Mouse (Mus musculus) lung, postnatal 0 days (tissue): ENCODE measurements at regions not wholly inside any gene's neighbourhood (a gene's known extent, or its start where the extent isn't known, plus 50 kb on each side); places are given as distances from the start of the nearest gene placed in this dataset.
"Not testable (repeated sequence)": the region's sequence is repeated elsewhere in the genome, so short reads cannot be mapped to it uniquely, and the experiment has no call there.

Source experiments
- ATAC-seq: fragments of 200-750 bp; cut with Nextera tagmentation; 2 replicates; pipeline ENCODE4 v1.8.0; 2017; ENCODE audit warnings: moderate library complexity
- DNase-seq: peaks from one replicate; pipeline ENCODE4 v3.0.0-alpha.2; 2016; ENCODE audit warnings: low spot score
- H3K27ac ChIP-seq: fragments of 300-500 bp; sonication (generic); 2 replicates; pipeline ENCODE4 v1.5.1; 2014; ENCODE audit warnings: antibody characterized with exemption, mild to moderate bottlenecking, low read length, mixed read lengths
- H3K27me3 ChIP-seq: fragments of 300-500 bp; sonication (generic); replicated peaks from 2 replicates; pipeline ENCODE4 v1.6.1; 2014; ENCODE audit warnings: low read length, mixed read lengths; ENCODE audit not compliant: insufficient read depth
- H3K36me3 ChIP-seq: fragments of 300-500 bp; sonication (generic); 2 replicates; pipeline ENCODE4 v1.6.1; 2014; ENCODE audit warnings: low read length, mixed read lengths; ENCODE audit not compliant: insufficient read depth
- H3K4me1 ChIP-seq: fragments of 300-500 bp; sonication (generic); 2 replicates; pipeline ENCODE4 v1.6.1; 2014; ENCODE audit warnings: antibody characterized with exemption, low read depth, low read length, mixed read lengths; ENCODE audit not compliant: insufficient read depth
- H3K4me2 ChIP-seq: fragments of 300-500 bp; sonication (generic); replicated peaks from 2 replicates; pipeline ENCODE4 v1.6.1; 2014; ENCODE audit warnings: low read depth, mild to moderate bottlenecking, low read length, moderate library complexity, mixed read lengths
- H3K4me3 ChIP-seq: fragments of 300-500 bp; sonication (generic); 2 replicates; pipeline ENCODE4 v1.5.1; 2014; ENCODE audit warnings: low read depth, low read length
- H3K9ac ChIP-seq: fragments of 300-500 bp; sonication (generic); replicated peaks from 2 replicates; pipeline ENCODE4 v1.6.1; 2014; ENCODE audit warnings: low read depth, mild to moderate bottlenecking
- H3K9me3 ChIP-seq: fragments of 300-500 bp; sonication (generic); 2 replicates; pipeline ENCODE4 v1.6.1; 2016; ENCODE audit warnings: low read length, mixed read lengths
- CTCF ChIP-seq: IDR thresholded peaks from 2 replicates; pipeline ENCODE4 v1.5.1; 2016; ENCODE audit warnings: antibody characterized with exemption, mild to moderate bottlenecking
- EP300 ChIP-seq: IDR thresholded peaks from 2 replicates; pipeline ENCODE4 v1.6.1; 2016; ENCODE audit warnings: antibody characterized with exemption, mild to moderate bottlenecking, control low read depth
- WGBS: fragments of 180-500 bp; shearing (Covaris S2); extraction: QIAGEN DNeasy Blood & Tissue Kit; methylation state at CpG from one replicate; pipeline ENCODE4 v1.1.7; 2014; 5-methylcytosine and 5-hydroxymethylcytosine counted together

DNA sequence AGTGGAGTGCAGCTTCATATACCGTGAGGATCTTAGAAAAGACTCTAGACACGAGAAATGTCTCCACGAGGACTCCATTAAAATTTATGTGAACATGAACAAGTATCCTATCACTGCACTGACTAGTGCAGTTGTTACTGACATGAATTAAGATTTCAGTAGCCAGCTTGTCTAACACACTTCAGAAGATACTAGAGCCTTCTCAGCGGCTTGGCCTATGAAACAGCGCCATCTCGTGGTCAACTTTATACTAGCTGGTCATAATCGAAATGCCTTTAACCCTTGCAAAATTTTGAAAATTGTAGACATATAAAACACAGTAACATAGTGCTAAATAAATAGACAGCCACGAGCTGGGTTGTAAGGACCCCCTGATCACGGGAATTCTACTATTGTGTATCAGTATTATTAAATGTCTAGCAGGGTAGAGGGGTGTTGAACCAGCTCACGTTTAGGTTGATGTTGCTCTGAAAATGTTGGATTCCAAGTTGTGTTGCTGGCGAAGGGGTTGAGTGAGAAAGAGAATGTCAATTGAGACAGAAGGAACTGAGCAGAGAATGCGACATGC is 70.4 kb downstream of the AI429214 start:
- Histone ChIP-seq H3K4me2 (no peak overlapping the region), H3K4me1 (no peaks in the 10 kb centered on the region), H3K9ac (no peak overlapping the region), H3K9me3 (no peaks in the 10 kb centered on the region), H3K27ac (no peak overlapping the region), H3K36me3 (no peaks in the 10 kb centered on the region), H3K4me3 (no peak overlapping the region), H3K27me3 (no peaks in the 10 kb centered on the region)
- DNase-seq (peak; percentile 84), ATAC-seq (peak; percentile 57)
- WGBS: 14% methylated on average over 12 of the region's 12 CpGs
- TF ChIP-seq EP300 (no peak), CTCF (peak; percentile 91)

DNA sequence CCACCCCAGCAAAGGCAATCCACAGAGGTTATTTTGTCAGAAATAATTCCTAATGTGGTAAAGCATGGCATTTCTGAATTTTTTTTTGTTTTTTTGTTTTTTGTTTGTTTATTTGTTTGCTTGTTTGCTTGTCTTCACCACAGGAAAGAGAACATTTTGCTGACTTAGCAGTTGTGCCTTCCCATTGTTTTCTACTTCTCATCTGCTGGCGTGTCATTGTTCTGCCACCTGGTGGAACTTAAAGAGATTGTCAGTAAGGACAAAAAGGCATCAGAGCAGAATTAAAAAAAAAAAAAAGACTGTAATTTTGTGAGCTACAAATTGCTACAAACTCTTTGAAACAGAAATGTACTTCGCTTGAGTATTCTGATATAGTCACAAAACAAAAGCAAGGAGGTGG is 79.5 kb downstream of the AI429214 start:
- DNase-seq (peak; percentile 39), ATAC-seq (no peak)
- H3K4me2 ChIP-seq: no peak overlapping the region
- WGBS: 20% methylated on average over 2 of the region's 2 CpGs
- H3K4me3 ChIP-seq: no peak overlapping the region
- no peaks in the 10 kb centered on the region for H3K4me1 ChIP-seq
- no peak overlapping the region for H3K27ac ChIP-seq
- H3K36me3 ChIP-seq: no peaks in the 10 kb centered on the region
- no peaks in the 10 kb centered on the region for H3K9me3 ChIP-seq
- no peaks in the 10 kb centered on the region for H3K27me3 ChIP-seq
- H3K9ac ChIP-seq: no peak overlapping the region
- TF ChIP-seq EP300: no peak
- TF ChIP-seq CTCF: peak; percentile 60

DNA sequence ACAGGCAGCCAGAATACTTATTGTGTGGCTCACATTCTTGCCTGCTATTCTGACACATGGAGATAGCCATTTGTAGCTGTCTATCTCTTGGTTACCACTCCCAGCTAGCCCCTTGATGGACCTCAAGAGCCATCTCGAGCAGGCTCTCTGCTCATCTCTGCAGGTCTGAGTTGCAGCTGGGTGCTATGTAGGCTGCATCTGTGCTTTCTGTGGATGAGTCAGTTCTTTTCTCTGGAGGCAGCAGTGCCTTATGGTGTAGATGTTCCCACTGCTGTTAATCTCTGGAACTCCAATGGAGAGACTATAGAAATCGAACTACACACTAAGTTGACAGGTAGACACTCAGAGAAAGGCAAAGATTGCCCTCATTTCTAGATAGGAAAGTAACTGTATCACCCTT is 106.3 kb downstream of the AI429214 start:
- ATAC-seq (no peak), DNase-seq (no peak)
- H3K9ac ChIP-seq: no peak overlapping the region
- H3K9me3 ChIP-seq: no peaks in the 10 kb centered on the region
- no peaks in the 10 kb centered on the region for H3K4me1 ChIP-seq
- no peaks in the 10 kb centered on the region for H3K36me3 ChIP-seq
- 71% methylated on average over 2 of the region's 2 CpGs for WGBS
- no peak overlapping the region for H3K4me3 ChIP-seq
- H3K27ac ChIP-seq: no peak overlapping the region
- H3K4me2 ChIP-seq: no peak overlapping the region
- TF ChIP-seq CTCF: no peak
- no peak for TF ChIP-seq EP300
- H3K27me3 ChIP-seq: no peaks in the 10 kb centered on the region

DNA sequence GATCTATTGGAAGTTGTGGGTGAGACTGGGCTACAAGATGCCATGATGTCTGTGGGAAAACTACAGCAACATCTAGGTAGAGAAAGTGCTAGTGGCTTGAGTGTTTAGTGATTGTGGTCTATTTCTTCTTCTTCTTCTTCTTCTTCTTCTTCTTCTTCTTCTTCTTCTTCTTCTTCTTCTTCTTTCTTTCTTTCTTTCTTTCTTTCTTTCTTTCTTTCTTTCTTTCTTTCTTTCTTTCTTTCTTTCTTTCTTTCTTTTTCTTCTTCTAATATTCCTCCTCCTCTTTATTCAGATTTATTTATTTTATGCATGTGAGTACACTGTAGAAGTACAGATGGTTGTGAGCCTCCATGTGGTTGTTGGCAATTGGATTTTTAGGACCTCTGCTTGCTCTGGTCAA is 119.0 kb downstream of the AI429214 start:
- not testable (repeated sequence) for H3K9me3 ChIP-seq, ATAC-seq, H3K27ac ChIP-seq, DNase-seq, H3K27me3 ChIP-seq, H3K4me2 ChIP-seq, H3K4me3 ChIP-seq, H3K4me1 ChIP-seq, H3K9ac ChIP-seq, H3K36me3 ChIP-seq

DNA sequence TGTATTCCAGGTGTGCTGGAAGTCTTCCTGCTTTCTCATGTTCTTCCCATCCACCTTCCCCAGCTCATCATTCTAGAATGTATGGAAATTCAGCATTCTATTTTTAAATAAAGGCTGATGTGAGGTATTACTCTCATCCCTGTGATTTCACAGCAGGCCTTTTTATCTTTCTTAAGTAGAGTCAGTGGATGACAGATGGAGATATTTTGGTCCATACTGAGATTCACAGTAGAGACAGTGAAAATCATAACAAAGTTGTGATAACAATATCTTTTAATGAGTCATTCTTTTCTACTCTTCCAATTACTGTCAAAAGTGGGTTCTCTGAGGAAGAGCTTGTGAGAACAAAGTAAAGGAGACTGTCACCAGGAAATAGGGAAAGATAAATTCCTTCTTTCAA is 132.4 kb downstream of the AI429214 start:
- TF ChIP-seq EP300 (no peak), CTCF (no peak)
- H3K36me3 ChIP-seq: no peaks in the 10 kb centered on the region
- DNase-seq (no peak), ATAC-seq (no peak)
- no peak overlapping the region for H3K4me2 ChIP-seq
- no peak overlapping the region for H3K27ac ChIP-seq
- H3K4me3 ChIP-seq: no peak overlapping the region
- H3K9me3 ChIP-seq: no peaks in the 10 kb centered on the region
- no peak overlapping the region for H3K9ac ChIP-seq
- no peaks in the 10 kb centered on the region for H3K4me1 ChIP-seq
- H3K27me3 ChIP-seq: no peaks in the 10 kb centered on the region

DNA sequence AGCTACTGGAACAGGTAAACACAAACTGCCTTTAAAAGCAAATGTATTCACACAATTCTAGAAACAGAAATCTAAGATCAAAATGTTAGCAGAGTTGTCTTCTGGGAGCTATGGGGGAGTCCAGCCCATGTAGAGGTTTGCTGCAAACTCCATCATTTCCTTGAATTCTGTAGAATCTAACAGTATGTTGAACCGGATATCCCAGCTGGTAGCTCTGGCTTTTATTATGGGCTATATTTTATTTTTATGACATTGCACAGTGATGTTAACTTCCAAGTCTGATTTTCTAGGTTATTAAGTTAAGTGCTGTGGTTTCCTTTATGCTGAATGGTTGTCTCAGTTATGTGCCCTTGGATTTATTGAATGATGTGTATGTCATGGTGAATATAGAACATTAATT is 136.3 kb downstream of the AI429214 start:
- no peak overlapping the region for H3K9ac ChIP-seq
- H3K4me2 ChIP-seq: no peak overlapping the region
- 86% methylated on average over 1 of the region's 1 CpGs for WGBS
- H3K4me1 ChIP-seq: no peaks in the 10 kb centered on the region
- no peak for ATAC-seq
- H3K36me3 ChIP-seq: no peaks in the 10 kb centered on the region
- H3K4me3 ChIP-seq: no peak overlapping the region
- DNase-seq: no peak
- no peaks in the 10 kb centered on the region for H3K9me3 ChIP-seq
- TF ChIP-seq EP300 (no peak), CTCF (no peak)
- no peak overlapping the region for H3K27ac ChIP-seq
- H3K27me3 ChIP-seq: no peaks in the 10 kb centered on the region

DNA sequence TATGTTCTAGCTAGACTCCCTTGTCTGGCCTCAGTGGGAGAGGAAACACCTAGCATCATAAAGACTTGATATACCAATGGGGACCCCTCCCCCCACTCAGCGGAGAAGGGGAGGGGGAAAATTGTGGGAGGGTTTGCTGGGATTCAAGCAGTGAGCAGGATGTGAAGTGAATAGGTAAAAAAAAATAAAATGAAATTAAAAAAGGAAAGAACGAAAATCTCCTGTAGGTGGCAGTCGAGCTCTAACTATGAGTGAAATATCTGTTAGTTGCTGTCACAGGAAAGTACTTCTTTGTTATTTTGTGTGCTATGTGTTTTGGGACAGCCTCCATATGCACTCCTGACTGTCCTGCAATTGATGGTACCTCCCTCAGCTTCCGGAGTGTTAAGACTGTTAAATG is 138.6 kb downstream of the AI429214 start:
- no peak overlapping the region for H3K4me2 ChIP-seq
- TF ChIP-seq CTCF (peak; percentile 55), EP300 (no peak)
- H3K4me1 ChIP-seq: no peaks in the 10 kb centered on the region
- no peak overlapping the region for H3K4me3 ChIP-seq
- WGBS: 12% methylated on average over 4 of the region's 4 CpGs
- DNase-seq: peak; percentile 66
- no peaks in the 10 kb centered on the region for H3K36me3 ChIP-seq
- H3K9ac ChIP-seq: no peak overlapping the region
- ATAC-seq: no peak
- H3K9me3 ChIP-seq: no peaks in the 10 kb centered on the region
- no peaks in the 10 kb centered on the region for H3K27me3 ChIP-seq
- H3K27ac ChIP-seq: no peak overlapping the region
